Comparison of ENCODE assay signal across 22 mouse cellular contexts in the genomic region with DNA sequence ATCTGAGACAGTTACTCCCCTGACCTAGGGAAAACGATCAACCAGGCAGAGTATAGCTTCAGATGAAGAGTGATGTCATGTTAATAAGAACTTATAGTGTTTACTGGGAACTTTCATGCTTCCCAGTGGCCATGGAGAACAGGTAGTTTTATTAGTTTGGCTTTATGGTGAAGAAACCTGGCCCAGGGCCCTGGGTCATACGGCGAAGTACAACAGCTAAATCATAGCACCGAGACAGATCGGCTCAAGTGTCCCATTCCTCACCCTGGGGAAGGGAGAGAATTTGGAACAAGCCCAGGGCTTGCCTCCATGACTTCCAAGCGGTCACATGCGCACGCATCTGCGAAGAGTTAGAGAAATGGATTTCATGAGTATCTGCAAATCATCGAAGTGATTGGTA.
DNase-seq lines count a peak whose midpoint lies in the region; ATAC-seq and TF ChIP-seq lines count a peak whose summit lies in the region.
"Had no signal": no experiment of that assay in that cellular context is flagged by ENCODE, and none has a peak within 500 bp of the region (broad histone marks: within the 10 kb centered on the region; RNA-seq: fewer than 3 reads in every experiment).

No protein-coding gene starts in this region.

- 94% methylated on average over 10 of the region's 10 CpGs for WGBS in midbrain, postnatal 0 days
- WGBS in liver, postnatal 0 days (ENCODE audit: insufficient replicate concordance), result 90% methylated on average over 10 of the region's 10 CpGs

- no peak for ATAC-seq in midbrain, postnatal 0 days (ENCODE audit: low FRiP score)
- ATAC-seq in liver, postnatal 0 days, result no peak
- ATAC-seq: CD4-positive, CD25-positive, alpha-beta regulatory T cell, adult 4 months; forebrain, embryonic 15.5 days; intestine, postnatal 0 days had no signal

- H3K27me3 ChIP-seq in midbrain, postnatal 0 days (ENCODE audit: insufficient read depth, low read length), result no peaks in the 10 kb centered on the region
- 0 out of 2 replicates have a peak, but pooled peaks cover 3% of the 10 kb centered on the region for H3K27me3 ChIP-seq in liver, postnatal 0 days (ENCODE audit: insufficient read depth, low read length)
- H3K27me3 ChIP-seq: embryonic facial prominence, embryonic 12.5 days; embryonic facial prominence, embryonic 15.5 days; forebrain, embryonic 15.5 days; hindbrain, embryonic 12.5 days; hindbrain, embryonic 15.5 days had no signal

- no peaks in the 10 kb centered on the region for H3K4me1 ChIP-seq in midbrain, postnatal 0 days (ENCODE audit: insufficient read depth, low read length)
- H3K4me1 ChIP-seq in liver, postnatal 0 days (ENCODE audit: insufficient read depth), result no peaks in the 10 kb centered on the region
- H3K4me1 ChIP-seq: embryonic facial prominence, embryonic 12.5 days; heart, embryonic 10.5 days; hindbrain, embryonic 15.5 days had no signal

- H3K27ac ChIP-seq in midbrain, postnatal 0 days (ENCODE audit: low read depth, low read length), result no peak overlapping the region
- H3K27ac ChIP-seq in liver, postnatal 0 days (ENCODE audit: low read depth), result no peak overlapping the region
- H3K27ac ChIP-seq: embryonic facial prominence, embryonic 12.5 days; embryonic facial prominence, embryonic 15.5 days; forebrain, embryonic 12.5 days; forebrain, embryonic 15.5 days; heart, adult 2 months; heart, embryonic 10.5 days; hindbrain, embryonic 12.5 days; hindbrain, embryonic 15.5 days had no signal

- H3K4me2 ChIP-seq in midbrain, postnatal 0 days (ENCODE audit: low read depth, low read length, poor library complexity, severe bottlenecking), result no peak overlapping the region
- H3K4me2 ChIP-seq in liver, postnatal 0 days (ENCODE audit: low read depth, low read length), result no peak overlapping the region
- H3K4me2 ChIP-seq: embryonic facial prominence, embryonic 12.5 days; embryonic facial prominence, embryonic 15.5 days; forebrain, embryonic 12.5 days; forebrain, embryonic 15.5 days; hindbrain, embryonic 12.5 days; hindbrain, embryonic 15.5 days had no signal

- peak; percentile 31 to 53 for DNase-seq in gastrocnemius, adult 8-10 months (ENCODE audit: low spot score in 2 of 2)
- no peak for DNase-seq in gastrocnemius, postnatal 4 days (ENCODE audit: low spot score in 2 of 2)
- DNase-seq in gastrocnemius, postnatal 14 days, result peak; percentile 12
- peak; percentile 34 for DNase-seq in gastrocnemius, postnatal 25 days
- DNase-seq in midbrain, postnatal 0 days (ENCODE audit: low spot score), result no peak
- DNase-seq in liver, postnatal 0 days, result no peak
- DNase-seq: adrenal gland, adult 2 months; adrenal gland, postnatal 14 days; cerebellum, adult 11 months; cerebellum, adult 2 months; cerebellum, adult 9-11 months; cerebellum, postnatal 25 days; heart, adult 2 months had no signal

- H3K9ac ChIP-seq in midbrain, postnatal 0 days (replicated peaks; ENCODE audit: low read length, poor library complexity, severe bottlenecking), result no peak overlapping the region
- H3K9ac ChIP-seq in liver, postnatal 0 days (replicated peaks), result no peak overlapping the region
- H3K9ac ChIP-seq: embryonic facial prominence, embryonic 12.5 days; embryonic facial prominence, embryonic 15.5 days; forebrain, embryonic 12.5 days; forebrain, embryonic 15.5 days; hindbrain, embryonic 12.5 days; hindbrain, embryonic 15.5 days had no signal

- intact Hi-C loops in gastrocnemius, postnatal 14 days (cut with DNase I; ENCODE audit: low total_unique reads), result no loop called here

- no peak for TF ChIP-seq EP300 in liver, postnatal 0 days (IDR thresholded peaks at IDR 0.05; ENCODE audit: low read depth)

- no peaks in the 10 kb centered on the region for H3K36me3 ChIP-seq in midbrain, postnatal 0 days (ENCODE audit: insufficient read depth, low read length)
- no peaks in the 10 kb centered on the region for H3K36me3 ChIP-seq in liver, postnatal 0 days (replicated peaks; ENCODE audit: insufficient read depth, low read length)
- H3K36me3 ChIP-seq: embryonic facial prominence, embryonic 12.5 days; embryonic facial prominence, embryonic 15.5 days; forebrain, embryonic 12.5 days; forebrain, embryonic 15.5 days; heart, embryonic 10.5 days; hindbrain, embryonic 12.5 days; hindbrain, embryonic 15.5 days had no signal

- H3K9me3 ChIP-seq in midbrain, postnatal 0 days (ENCODE audit: low read length), result no peaks in the 10 kb centered on the region
- H3K9me3 ChIP-seq in liver, postnatal 0 days (ENCODE audit: low read length), result no peaks in the 10 kb centered on the region
- H3K9me3 ChIP-seq: embryonic facial prominence, embryonic 12.5 days; embryonic facial prominence, embryonic 15.5 days; forebrain, embryonic 12.5 days; forebrain, embryonic 15.5 days; heart, embryonic 10.5 days; hindbrain, embryonic 12.5 days; hindbrain, embryonic 15.5 days had no signal

- H3K4me3 ChIP-seq in midbrain, postnatal 0 days (ENCODE audit: low read depth, low read length), result no peak overlapping the region
- no peak overlapping the region for H3K4me3 ChIP-seq in liver, postnatal 0 days (ENCODE audit: low read depth, low read length)
- H3K4me3 ChIP-seq: embryonic facial prominence, embryonic 12.5 days; embryonic facial prominence, embryonic 15.5 days; forebrain, embryonic 12.5 days; forebrain, embryonic 15.5 days; heart, adult 2 months; heart, embryonic 10.5 days; hindbrain, embryonic 12.5 days; hindbrain, embryonic 15.5 days had no signal

- no peak for TF ChIP-seq CTCF in midbrain, postnatal 0 days (IDR thresholded peaks at IDR 0.05)
- no peak for TF ChIP-seq CTCF in liver, postnatal 0 days (IDR thresholded peaks at IDR 0.05; ENCODE audit: low read depth)

Comparison
In these comparisons a context has a peak if more than half of its experiments do, and no peak if none do; other contexts are left out.
1. DNase-seq: peak in gastrocnemius, adult 8-10 months (2 of 2), gastrocnemius, postnatal 14 days (single experiment) and gastrocnemius, postnatal 25 days (single experiment); none in gastrocnemius, postnatal 4 days (0 of 2), midbrain, postnatal 0 days (single experiment) and liver, postnatal 0 days (single experiment).